Mouse (Mus musculus): Measurements from ENCODE around the gene Slc40a1. TPM values are rescaled to one million over a fixed set of nuclear protein-coding genes. Genes with fewer than 3 reads are reported as not detected.
A peak's percentile ranks its signal among the peaks of the same experiment; 100 is the strongest.

The Slc40a1 gene
- total and polyA plus RNA-seq, 3 experiments, result 36.8 to 74.7 TPM; not detected in 1

DNA sequence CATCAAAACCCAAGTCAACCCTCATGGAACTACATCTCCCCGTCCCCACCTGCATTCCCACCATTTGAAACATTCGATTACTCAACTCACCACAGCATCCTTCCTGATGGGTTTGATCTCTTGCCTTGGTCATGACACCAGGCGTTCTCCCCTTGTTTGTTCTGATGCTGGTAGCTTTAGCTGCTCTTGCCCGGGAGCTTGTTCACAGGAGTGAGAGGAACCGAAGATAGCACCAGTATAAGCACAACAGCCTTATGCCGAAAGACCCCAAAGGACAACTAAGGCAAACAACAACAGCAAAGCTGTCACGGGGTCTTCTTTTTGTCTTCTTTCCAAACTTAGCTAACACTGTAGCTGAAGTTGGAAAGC lies 1.2 kb downstream of the Slc40a1 start:
- peaks cover 11 to 15% of the 10 kb centered on the region in 2 experiments for H3K4me1 ChIP-seq (ENCODE audit: control insufficient read depth in 1 of 2, insufficient read depth in 2 of 2, low read length in 2 of 2)
- peak overlapping the region; percentile 82 for H3K9ac ChIP-seq (ENCODE audit: control insufficient read depth, low read depth, low read length, poor library complexity, severe bottlenecking)
- peaks cover 16% of the 10 kb centered on the region for H3K79me2 ChIP-seq (ENCODE audit: control insufficient read depth, insufficient read depth, low read length, poor library complexity)
- no peak for DNase-seq (ENCODE audit: low read depth, low spot score)
- H3K9me3 ChIP-seq (replicated peaks; ENCODE audit: insufficient read depth, low read length), result no peaks in the 10 kb centered on the region
- no peaks in the 10 kb centered on the region for H3K27me3 ChIP-seq (ENCODE audit: control insufficient read depth in 1 of 2, insufficient read depth in 2 of 2, low read length in 2 of 2)
- peak overlapping the region; percentile 42; the same call in 1 of the 2 replicates for H3K27ac ChIP-seq (ENCODE audit: control insufficient read depth, low read depth, low read length)
- peak overlapping the region; percentile 76 to 93 for H3K4me3 ChIP-seq (ENCODE audit: control insufficient read depth in 1 of 2, insufficient read depth in 1 of 2, low read depth in 2 of 2, low read length in 2 of 2)
- TF ChIP-seq MYC (IDR thresholded peaks at IDR 0.05; ENCODE audit: low read depth, low read length), result no peak
- TF ChIP-seq MXI1 (IDR thresholded peaks at IDR 0.05; ENCODE audit: low read depth, low read length), result peak; percentile 37; the same call in 1 of the 2 replicates
- no peak; the same call in 1 of the 2 replicates for TF ChIP-seq SIN3A (IDR thresholded peaks at IDR 0.05; ENCODE audit: low read length)
- no peak for TF ChIP-seq MAZ (IDR thresholded peaks at IDR 0.05; ENCODE audit: low read depth, low read length)
- TF ChIP-seq ELF1 (IDR thresholded peaks at IDR 0.05; ENCODE audit: low read depth, low read length), result no peak
- TF ChIP-seq POLR2A (IDR thresholded peaks at IDR 0.05; ENCODE audit: control insufficient read depth in 1 of 2, insufficient read depth in 1 of 2, low read depth in 1 of 2, low read length in 2 of 2, poor library complexity in 1 of 2), result no peak
- no peak for TF ChIP-seq CTCF (IDR thresholded peaks at IDR 0.05 in 2 of 3, conservative IDR thresholded peaks at IDR 0.05 in 1 of 3; ENCODE audit: control insufficient read depth in 1 of 3, insufficient read depth in 1 of 3, low read depth in 2 of 3, low read length in 3 of 3, poor library complexity in 1 of 3, severe bottlenecking in 1 of 3)
- no peak for TF ChIP-seq HCFC1 (IDR thresholded peaks at IDR 0.05; ENCODE audit: low read depth, low read length)
- no peak for TF ChIP-seq GABPA (IDR thresholded peaks at IDR 0.05; ENCODE audit: low read depth, low read length)
- no peak for TF ChIP-seq TCF12 (IDR thresholded peaks at IDR 0.05; ENCODE audit: low read depth, low read length)
- no peak for TF ChIP-seq JUND (IDR thresholded peaks at IDR 0.05; ENCODE audit: low read depth, low read length)
- no peak for TF ChIP-seq CHD2 (IDR thresholded peaks at IDR 0.05; ENCODE audit: low read length)
- TF ChIP-seq EP300 (IDR thresholded peaks at IDR 0.05; ENCODE audit: low read depth in 1 of 2, low read length in 2 of 2), result no peak
- TF ChIP-seq TBP (IDR thresholded peaks at IDR 0.05; ENCODE audit: low read depth, low read length), result 0 out of 2 replicates have a peak, but pooled peaks have one; percentile 27
- TF ChIP-seq MEF2A (IDR thresholded peaks at IDR 0.05; ENCODE audit: extremely low read depth, insufficient replicate concordance, low read depth, low read length, poor library complexity, severe bottlenecking), result no peak
- H3K36me3 ChIP-seq (ENCODE audit: control insufficient read depth in 1 of 2, insufficient read depth in 2 of 2, low read length in 2 of 2), result peaks cover 22 to 23% of the 10 kb centered on the region in 2 experiments

GRCm38 (mm10) chr1:45924516-45924915 lies 1.8 kb downstream of the Slc40a1 start:
- TF ChIP-seq MAFK (IDR thresholded peaks at IDR 0.05; ENCODE audit: borderline replicate concordance, low read depth, low read length) (0 out of 2 replicates have a peak, but pooled peaks have one; percentile 41), MYC (IDR thresholded peaks at IDR 0.05; ENCODE audit: low read depth, low read length) (no peak)
- peak overlapping the region; percentile 82 for H3K9ac ChIP-seq (ENCODE audit: control insufficient read depth, low read depth, low read length, poor library complexity, severe bottlenecking)
- H3K4me1 ChIP-seq (ENCODE audit: control insufficient read depth in 1 of 2, insufficient read depth in 2 of 2, low read length in 2 of 2), result peaks cover 11 to 15% of the 10 kb centered on the region in 2 experiments
- no peak for DNase-seq (ENCODE audit: low read depth, low spot score)
- H3K36me3 ChIP-seq (ENCODE audit: control insufficient read depth in 1 of 2, insufficient read depth in 2 of 2, low read length in 2 of 2), result peaks cover 23 to 27% of the 10 kb centered on the region in 2 experiments
- H3K9me3 ChIP-seq (replicated peaks; ENCODE audit: insufficient read depth, low read length), result no peaks in the 10 kb centered on the region
- H3K4me3 ChIP-seq (ENCODE audit: control insufficient read depth in 1 of 2, insufficient read depth in 1 of 2, low read depth in 2 of 2, low read length in 2 of 2), result peak overlapping the region; percentile 76 to 93
- H3K27me3 ChIP-seq (ENCODE audit: control insufficient read depth in 1 of 2, insufficient read depth in 2 of 2, low read length in 2 of 2), result no peaks in the 10 kb centered on the region
- H3K79me2 ChIP-seq (ENCODE audit: control insufficient read depth, insufficient read depth, low read length, poor library complexity), result peaks cover 16% of the 10 kb centered on the region
- no peak overlapping the region for H3K27ac ChIP-seq (ENCODE audit: control insufficient read depth, low read depth, low read length)

Measured in MEL (cell line).